ENCODE assay signal across 29 mouse cellular contexts in genomic region chr6:112333930-112334329, GRCm38 (mm10). TPM values are rescaled to one million over a fixed set of nuclear protein-coding genes. Genes with fewer than 3 reads are reported as not detected.
DNase-seq lines count a peak whose midpoint lies in the region; ATAC-seq and TF ChIP-seq lines count a peak whose summit lies in the region.
"Had no signal": no experiment of that assay in that cellular context is flagged by ENCODE, and none has a peak within 500 bp of the region (broad histone marks: within the 10 kb centered on the region; RNA-seq: fewer than 3 reads in every experiment).

No protein-coding gene starts in this region.

- peak overlapping the region; percentile 42; the same call in 1 of the 2 replicates for H3K27ac ChIP-seq in kidney, adult 2 months (ENCODE audit: insufficient read depth, low read depth, low read length)
- H3K27ac ChIP-seq: hindbrain, embryonic 14.5 days; kidney, embryonic 15.5 days; layer of hippocampus, adult 2 months; limb, embryonic 12.5 days; liver, embryonic 15.5 days; midbrain, embryonic 13.5 days; neural tube, embryonic 13.5 days had no signal

- no peak for TF ChIP-seq CTCF in kidney, adult 2 months (conservative IDR thresholded peaks at IDR 0.05; ENCODE audit: insufficient read depth, insufficient read length, low read depth, low read length)

- 58% methylated on average over 5 of the region's 5 CpGs for WGBS in kidney, adult 2 months

- ATAC-seq in common myeloid progenitor, adult 5-6 weeks (replicated peaks; ENCODE audit: low read depth, poor library complexity, severe bottlenecking), result peak; percentile 66
- ATAC-seq: forebrain, embryonic 14.5 days; intestine, postnatal 0 days; midbrain, embryonic 13.5 days; Patski had no signal

- peaks cover 7% of the 10 kb centered on the region; the same call in 1 of the 2 replicates for H3K4me1 ChIP-seq in kidney, adult 2 months (ENCODE audit: control insufficient read depth, insufficient read depth, low read length)
- H3K4me1 ChIP-seq: heart, embryonic 12.5 days; kidney, embryonic 15.5 days; limb, embryonic 12.5 days; liver, embryonic 15.5 days; megakaryocyte, embryonic 14.5 days; midbrain, embryonic 13.5 days had no signal

- H3K27me3 ChIP-seq in kidney, adult 2 months (replicated peaks; ENCODE audit: control insufficient read depth, insufficient read depth, low read length), result no peaks in the 10 kb centered on the region
- H3K27me3 ChIP-seq: heart, embryonic 12.5 days; kidney, embryonic 15.5 days; limb, embryonic 12.5 days; liver, embryonic 15.5 days; megakaryocyte, embryonic 14.5 days; midbrain, embryonic 13.5 days; neural tube, embryonic 13.5 days; Patski had no signal

- no peaks in the 10 kb centered on the region for H3K36me3 ChIP-seq in kidney, adult 2 months (ENCODE audit: control insufficient read depth, insufficient read depth, low read length)
- H3K36me3 ChIP-seq: kidney, embryonic 15.5 days; limb, embryonic 12.5 days; liver, embryonic 15.5 days; midbrain, embryonic 13.5 days; neural tube, embryonic 13.5 days had no signal

- no peak overlapping the region for H3K4me3 ChIP-seq in kidney, adult 2 months (ENCODE audit: insufficient read depth, low read depth, low read length)
- H3K4me3 ChIP-seq: heart, embryonic 12.5 days; kidney, embryonic 15.5 days; layer of hippocampus, adult 2 months; limb, embryonic 12.5 days; liver, embryonic 15.5 days; megakaryocyte, embryonic 14.5 days; midbrain, embryonic 13.5 days; neural tube, embryonic 13.5 days had no signal

- peak; percentile 33 for DNase-seq in kidney, adult 2 months
- DNase-seq in kidney, adult 9 months, result no peak
- peak; percentile 27 for DNase-seq in lung, postnatal 25 days (ENCODE audit: low spot score)
- peak; percentile 11 for DNase-seq in thymus, postnatal 14 days
- DNase-seq in urinary bladder, adult 18-20 months (ENCODE audit: low spot score in 2 of 2), result no peak
- no peak for DNase-seq in right cerebral cortex, adult 2 months (ENCODE audit: low spot score in 2 of 2)
- no peak for DNase-seq in ovary, postnatal 10 days (ENCODE audit: low spot score)
- DNase-seq: adrenal gland, postnatal 10 days; cerebellum, adult 8-10 months; cerebellum, postnatal 25 days; gastrocnemius, postnatal 25 days; heart, adult 11 months; heart, postnatal 4 days; right cerebral cortex, postnatal 14 days had no signal

- TF ChIP-seq POLR2A in kidney, adult 2 months (IDR thresholded peaks at IDR 0.05; ENCODE audit: low read depth, low read length), result no peak

RNA-seq across cellular contexts. Expression of gene Ssu2, which starts 53.9 kb away (rescaled TPM):
- 2.2 and 3.6 TPM in 2 replicates for polyA plus RNA-seq in kidney, adult 2 months (2012; rRNA removed)
- total RNA-seq in common myeloid progenitor, adult 5-6 weeks (2017), result not detected in 2 replicates
- total RNA-seq: liver, adult 2 months; MEL had no signal
- polyA plus RNA-seq: hindbrain, embryonic 14.5 days; liver, adult 2 months; Patski had no signal

Comparison
In these comparisons a context has a peak if more than half of its experiments do, and no peak if none do; other contexts are left out.
1. DNase-seq: peak in kidney, adult 2 months (single experiment), lung, postnatal 25 days (single experiment) and thymus, postnatal 14 days (single experiment); none in kidney, adult 9 months (single experiment), urinary bladder, adult 18-20 months (0 of 2), right cerebral cortex, adult 2 months (0 of 2) and ovary, postnatal 10 days (single experiment).